Mouse (Mus musculus): Measurements from ENCODE around the gene Grk3. TPM values are rescaled to one million over a fixed set of nuclear protein-coding genes. Genes with fewer than 3 reads are reported as not detected.

The Grk3 gene
- polyA plus RNA-seq, 1 experiment: 33.9 TPM

- no peak for TF ChIP-seq CTCF (IDR thresholded peaks at IDR 0.05; ENCODE audit: low read depth, low read length)
- TF ChIP-seq POLR2A (IDR thresholded peaks at IDR 0.05; ENCODE audit: borderline replicate concordance, low read depth, low read length): no peak
- H3K27ac ChIP-seq (ENCODE audit: insufficient read depth, low read depth, low read length): no peak overlapping the region
- no peak overlapping the region for H3K4me3 ChIP-seq (ENCODE audit: insufficient read depth, low read length)
- no peaks in the 10 kb centered on the region for H3K4me1 ChIP-seq (ENCODE audit: control insufficient read depth, insufficient read depth, low read length)
These were observed 19.8 kb upstream of the Grk3 start for GRCm38 (mm10) chr5:113035094-113036047.

GRCm38 (mm10) chr5:113031201-113031754 lies 15.7 kb upstream of the Grk3 start:
- TF ChIP-seq POLR2A (IDR thresholded peaks at IDR 0.05; ENCODE audit: borderline replicate concordance, low read depth, low read length): no peak
- TF ChIP-seq CTCF (IDR thresholded peaks at IDR 0.05; ENCODE audit: low read depth, low read length): no peak
- Histone ChIP-seq H3K4me3 (ENCODE audit: insufficient read depth, low read length) (no peak overlapping the region), H3K4me1 (ENCODE audit: control insufficient read depth, insufficient read depth, low read length) (no peaks in the 10 kb centered on the region), H3K27ac (ENCODE audit: insufficient read depth, low read depth, low read length) (no peak overlapping the region)

- Histone ChIP-seq H3K4me3 (ENCODE audit: insufficient read depth, low read length) (no peak overlapping the region), H3K27ac (ENCODE audit: insufficient read depth, low read depth, low read length) (no peak overlapping the region), H3K4me1 (ENCODE audit: control insufficient read depth, insufficient read depth, low read length) (no peaks in the 10 kb centered on the region)
- no peak for TF ChIP-seq CTCF (IDR thresholded peaks at IDR 0.05; ENCODE audit: low read depth, low read length)
- TF ChIP-seq POLR2A (IDR thresholded peaks at IDR 0.05; ENCODE audit: borderline replicate concordance, low read depth, low read length): no peak
These were observed 14.5 kb upstream of the Grk3 start for GRCm38 (mm10) chr5:113030082-113030481.

- TF ChIP-seq POLR2A (IDR thresholded peaks at IDR 0.05; ENCODE audit: borderline replicate concordance, low read depth, low read length) (no peak), CTCF (IDR thresholded peaks at IDR 0.05; ENCODE audit: low read depth, low read length) (no peak)
- Histone ChIP-seq H3K4me1 (ENCODE audit: control insufficient read depth, insufficient read depth, low read length) (peaks cover 2% of the 10 kb centered on the region; the same call in 1 of the 2 replicates), H3K27ac (ENCODE audit: insufficient read depth, low read depth, low read length) (no peak overlapping the region), H3K4me3 (ENCODE audit: insufficient read depth, low read length) (no peak overlapping the region)
These were observed 11.1 kb upstream of the Grk3 start for GRCm38 (mm10) chr5:113026706-113027105.

GRCm38 (mm10) chr5:113024154-113024764 lies 8.7 kb upstream of the Grk3 start:
- Histone ChIP-seq H3K27ac (ENCODE audit: insufficient read depth, low read depth, low read length) (no peak overlapping the region), H3K4me1 (ENCODE audit: control insufficient read depth, insufficient read depth, low read length) (peaks cover 2% of the 10 kb centered on the region; the same call in 1 of the 2 replicates), H3K4me3 (ENCODE audit: insufficient read depth, low read length) (no peak overlapping the region)
- no peak for TF ChIP-seq POLR2A (IDR thresholded peaks at IDR 0.05; ENCODE audit: borderline replicate concordance, low read depth, low read length)
- TF ChIP-seq CTCF (IDR thresholded peaks at IDR 0.05; ENCODE audit: low read depth, low read length): no peak

- no peak for TF ChIP-seq CTCF (IDR thresholded peaks at IDR 0.05; ENCODE audit: low read depth, low read length)
- no peak for TF ChIP-seq POLR2A (IDR thresholded peaks at IDR 0.05; ENCODE audit: borderline replicate concordance, low read depth, low read length)
- Histone ChIP-seq H3K4me1 (ENCODE audit: control insufficient read depth, insufficient read depth, low read length) (peaks cover 9% of the 10 kb centered on the region), H3K27ac (ENCODE audit: insufficient read depth, low read depth, low read length) (no peak overlapping the region), H3K4me3 (ENCODE audit: insufficient read depth, low read length) (no peak overlapping the region)
These were observed 2.6 kb upstream of the Grk3 start for GRCm38 (mm10) chr5:113018190-113018589.

- no peak for TF ChIP-seq CTCF (IDR thresholded peaks at IDR 0.05; ENCODE audit: low read depth, low read length)
- no peak for TF ChIP-seq POLR2A (IDR thresholded peaks at IDR 0.05; ENCODE audit: borderline replicate concordance, low read depth, low read length)
- H3K27ac ChIP-seq (ENCODE audit: insufficient read depth, low read depth, low read length): no peak overlapping the region
- no peak overlapping the region for H3K4me3 ChIP-seq (ENCODE audit: insufficient read depth, low read length)
- H3K4me1 ChIP-seq (ENCODE audit: control insufficient read depth, insufficient read depth, low read length): peaks cover 9% of the 10 kb centered on the region
These were observed 1.4 kb upstream of the Grk3 start for GRCm38 (mm10) chr5:113017004-113017403.

GRCm38 (mm10) chr5:113014808-113015235 lies 769 bp downstream of the Grk3 start:
- Histone ChIP-seq H3K4me1 (ENCODE audit: control insufficient read depth, insufficient read depth, low read length) (peaks cover 9% of the 10 kb centered on the region), H3K4me3 (ENCODE audit: insufficient read depth, low read length) (peak overlapping the region; percentile 57), H3K27ac (ENCODE audit: insufficient read depth, low read depth, low read length) (no peak overlapping the region)
- TF ChIP-seq CTCF (IDR thresholded peaks at IDR 0.05; ENCODE audit: low read depth, low read length) (no peak), POLR2A (IDR thresholded peaks at IDR 0.05; ENCODE audit: borderline replicate concordance, low read depth, low read length) (no peak)

- peak overlapping the region; percentile 57; the same call in 1 of the 2 replicates for H3K4me3 ChIP-seq (ENCODE audit: insufficient read depth, low read length)
- TF ChIP-seq CTCF (IDR thresholded peaks at IDR 0.05; ENCODE audit: low read depth, low read length) (no peak), POLR2A (IDR thresholded peaks at IDR 0.05; ENCODE audit: borderline replicate concordance, low read depth, low read length) (no peak)
- no peak overlapping the region for H3K27ac ChIP-seq (ENCODE audit: insufficient read depth, low read depth, low read length)
- H3K4me1 ChIP-seq (ENCODE audit: control insufficient read depth, insufficient read depth, low read length): peaks cover 9% of the 10 kb centered on the region
These were observed 1.3 kb downstream of the Grk3 start for GRCm38 (mm10) chr5:113014111-113014807.
